Mouse (Mus musculus) forebrain, embryonic 10.5 days (tissue): ENCODE data around the gene Mab21l3. TPM values are rescaled to one million over a fixed set of nuclear protein-coding genes. Genes with fewer than 3 reads are reported as not detected.

ENCODE experiments used
- DNase-seq: peaks from one replicate; pipeline ENCODE4 v3.0.0-alpha.2; 2017; ENCODE audit warnings: low spot score; ENCODE audit errors: extremely low spot score
- H3K27ac ChIP-seq: fragments of 300-500 bp; sonication (generic); 2 replicates; pipeline ENCODE4 v1.5.1; 2016; ENCODE audit warnings: mild to moderate bottlenecking
- H3K27me3 ChIP-seq: fragments of 300-500 bp; sonication (generic); 2 replicates; pipeline ENCODE4 v1.6.1; 2016; ENCODE audit warnings: mild to moderate bottlenecking; ENCODE audit not compliant: poor library complexity, severe bottlenecking
- H3K36me3 ChIP-seq: fragments of 300-500 bp; sonication (generic); replicated peaks from 2 replicates; pipeline ENCODE4 v1.6.1; 2016; ENCODE audit warnings: mild to moderate bottlenecking, moderate library complexity
- H3K4me1 ChIP-seq: fragments of 300-500 bp; sonication (generic); 2 replicates; pipeline ENCODE4 v1.6.1; 2016
- H3K4me3 ChIP-seq: fragments of 300-500 bp; sonication (generic); 2 replicates; pipeline ENCODE4 v1.5.1; 2016; ENCODE audit warnings: mild to moderate bottlenecking, moderate library complexity
- H3K9me3 ChIP-seq: fragments of 300-500 bp; sonication (generic); 2 replicates; pipeline ENCODE4 v1.6.1; 2016; ENCODE audit warnings: mild to moderate bottlenecking, moderate library complexity
- WGBS: fragments of 180-500 bp; shearing (Covaris S2); methylation state at CpG from one replicate; pipeline ENCODE4 v1.1.7; 2016; 5-methylcytosine and 5-hydroxymethylcytosine counted together
- polyA plus RNA-seq: library from polyadenylated mRNA; unstranded; fragments of >200 nt; fragmentation: Nextera tagmentation; extraction: Ambion mirVana; gene quantifications from 2 replicates; pipeline ENCODE4 v1.2.1, GENCODE M21; 2016

Gene Mab21l3
- polyA plus RNA-seq, 1 experiment from 2014 or later = 1.1 TPM

DNA sequence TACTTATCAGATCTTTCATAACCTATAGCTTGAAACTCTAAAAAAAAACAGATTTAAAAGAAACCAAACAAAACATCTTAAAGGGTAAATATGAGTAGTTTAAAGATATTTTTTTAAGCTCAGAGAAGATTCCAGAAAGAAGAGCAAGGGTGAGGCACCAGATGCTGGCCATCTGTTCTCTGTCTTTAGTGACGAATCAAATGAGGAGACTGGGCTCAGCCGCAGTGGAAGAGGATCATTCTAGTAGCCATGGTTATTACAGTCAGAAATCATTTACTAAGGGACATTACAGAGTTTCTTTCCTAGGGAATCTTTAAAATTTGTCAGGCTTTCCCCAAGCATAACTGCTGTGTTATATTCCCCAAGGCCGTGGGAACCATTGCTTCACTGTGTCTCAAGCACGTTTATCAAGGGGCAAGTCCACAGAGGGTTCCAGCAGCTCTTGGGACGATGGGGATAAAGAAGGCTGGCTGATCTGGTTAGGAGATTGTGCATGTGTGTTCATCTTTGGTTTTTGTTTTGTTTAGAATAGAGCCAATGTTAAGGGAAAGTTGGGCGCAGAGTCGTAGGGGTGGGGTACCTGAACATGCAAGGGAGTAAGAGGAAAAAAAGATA is 24.4 kb upstream of the Mab21l3 start:
- Histone ChIP-seq H3K9me3 (no peaks in the 10 kb centered on the region), H3K27me3 (peaks cover 12% of the 10 kb centered on the region), H3K4me3 (no peak overlapping the region), H3K27ac (no peak overlapping the region), H3K36me3 (no peaks in the 10 kb centered on the region), H3K4me1 (peaks cover 30% of the 10 kb centered on the region)
- 89% methylated on average over 7 of the region's 7 CpGs for WGBS
- DNase-seq = no peak

DNA sequence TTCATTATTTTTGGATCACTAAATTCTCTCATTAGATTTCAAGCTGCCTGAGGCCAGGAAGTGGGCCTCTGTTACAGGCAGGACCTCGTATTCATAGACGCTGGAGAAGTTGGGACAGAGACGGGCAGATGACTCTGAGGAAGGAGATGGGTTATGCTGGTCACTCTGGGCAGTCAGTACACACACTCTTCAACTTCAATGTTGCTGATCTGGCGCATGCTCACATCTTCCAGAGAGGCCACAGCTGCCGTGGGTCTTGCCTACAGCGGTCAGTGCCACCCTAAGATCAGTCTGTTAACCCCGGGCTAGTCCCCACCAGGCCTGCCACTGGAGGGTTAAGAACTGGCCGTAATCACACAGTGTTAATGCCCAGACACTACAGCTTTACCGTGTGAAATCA is 23.2 kb upstream of the Mab21l3 start:
- H3K4me1 ChIP-seq = peaks cover 19% of the 10 kb centered on the region
- no peak overlapping the region for H3K4me3 ChIP-seq
- no peaks in the 10 kb centered on the region for H3K9me3 ChIP-seq
- H3K27ac ChIP-seq = no peak overlapping the region
- H3K27me3 ChIP-seq = peaks cover 8% of the 10 kb centered on the region
- H3K36me3 ChIP-seq = no peaks in the 10 kb centered on the region
- DNase-seq = no peak
- WGBS = 90% methylated on average over 9 of the region's 9 CpGs

DNA sequence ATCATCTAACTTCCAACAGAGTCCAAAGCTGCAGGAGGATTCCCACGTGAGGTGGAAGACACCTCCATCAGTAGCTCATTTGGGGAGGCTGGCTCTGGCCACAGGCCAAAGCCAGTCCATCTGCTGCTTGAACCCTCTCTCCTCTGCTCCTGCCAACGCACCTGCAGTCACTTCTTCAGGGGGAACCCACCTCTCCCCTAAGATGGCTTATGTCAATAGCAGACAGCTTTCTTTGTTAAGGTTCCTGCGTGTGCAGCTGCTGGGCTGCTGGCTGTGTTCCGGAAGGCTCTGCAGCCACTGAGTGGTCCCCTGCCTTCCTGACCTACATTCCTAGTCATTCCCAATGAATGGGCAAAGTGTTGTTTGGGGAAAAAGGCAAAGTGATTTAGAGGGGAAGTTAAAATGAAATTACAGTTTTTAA is 18.3 kb upstream of the Mab21l3 start:
- 83% methylated on average over 4 of the region's 4 CpGs for WGBS
- no peaks in the 10 kb centered on the region for H3K36me3 ChIP-seq
- no peaks in the 10 kb centered on the region for H3K9me3 ChIP-seq
- no peaks in the 10 kb centered on the region for H3K27me3 ChIP-seq
- H3K27ac ChIP-seq = no peak overlapping the region
- DNase-seq = no peak
- H3K4me3 ChIP-seq = no peak overlapping the region
- H3K4me1 ChIP-seq = no peaks in the 10 kb centered on the region

DNA sequence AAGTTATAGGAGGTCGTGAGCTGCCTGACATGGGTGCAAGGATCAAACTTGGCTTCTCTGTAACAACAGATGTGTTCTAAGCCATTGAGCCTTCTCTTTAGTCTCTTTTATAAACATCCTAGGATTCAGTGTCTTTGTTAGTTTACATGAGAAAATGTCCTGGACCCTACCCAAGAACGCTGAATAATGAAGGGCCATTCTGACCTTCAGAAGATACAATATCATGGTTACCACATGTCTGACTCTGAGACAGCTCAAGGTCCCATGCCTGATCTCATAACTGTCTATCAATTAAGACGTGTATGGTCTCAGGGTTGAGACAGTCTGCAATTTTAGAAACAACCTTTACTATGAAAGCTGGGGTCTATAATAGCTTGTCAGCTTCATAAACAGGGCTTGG is 13.1 kb upstream of the Mab21l3 start:
- WGBS = 82% methylated on average over 3 of the region's 3 CpGs
- Histone ChIP-seq H3K27me3 (no peaks in the 10 kb centered on the region), H3K4me1 (peaks cover 11% of the 10 kb centered on the region)

DNA sequence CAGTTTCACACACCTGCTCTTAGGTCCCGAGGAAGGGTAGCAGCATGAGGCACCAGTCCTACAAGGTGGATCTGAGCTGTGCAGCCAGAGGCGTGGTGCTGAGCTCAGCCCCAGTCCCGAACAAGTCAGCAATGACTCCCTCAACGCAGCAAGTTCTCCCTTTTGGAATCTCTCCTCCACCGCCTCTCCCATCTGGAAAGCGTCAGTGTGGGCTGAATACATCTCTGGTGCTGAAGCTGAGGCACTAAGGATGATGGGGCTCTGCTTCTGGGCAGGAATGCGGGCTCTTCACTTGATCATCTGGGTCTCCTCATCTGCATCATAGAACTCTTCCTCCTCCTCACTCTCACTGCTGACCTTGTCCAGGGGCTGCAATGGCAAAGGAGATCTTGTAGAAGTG is 11.4 kb upstream of the Mab21l3 start:
- DNase-seq = no peak
- H3K9me3 ChIP-seq = no peaks in the 10 kb centered on the region
- H3K36me3 ChIP-seq = no peaks in the 10 kb centered on the region; the same call in 1 of the 2 replicates
- H3K4me3 ChIP-seq = no peak overlapping the region
- H3K27ac ChIP-seq = no peak overlapping the region
- WGBS = 77% methylated on average over 7 of the region's 7 CpGs
- H3K27me3 ChIP-seq = no peaks in the 10 kb centered on the region
- peaks cover 11% of the 10 kb centered on the region for H3K4me1 ChIP-seq

More for the DNA sequence above, 13.1 kb upstream of the Mab21l3 start:
- no peak for DNase-seq
- H3K36me3 ChIP-seq = no peaks in the 10 kb centered on the region; the same call in 1 of the 2 replicates
- no peak overlapping the region for H3K27ac ChIP-seq
- H3K9me3 ChIP-seq = no peaks in the 10 kb centered on the region
- no peak overlapping the region for H3K4me3 ChIP-seq

DNA sequence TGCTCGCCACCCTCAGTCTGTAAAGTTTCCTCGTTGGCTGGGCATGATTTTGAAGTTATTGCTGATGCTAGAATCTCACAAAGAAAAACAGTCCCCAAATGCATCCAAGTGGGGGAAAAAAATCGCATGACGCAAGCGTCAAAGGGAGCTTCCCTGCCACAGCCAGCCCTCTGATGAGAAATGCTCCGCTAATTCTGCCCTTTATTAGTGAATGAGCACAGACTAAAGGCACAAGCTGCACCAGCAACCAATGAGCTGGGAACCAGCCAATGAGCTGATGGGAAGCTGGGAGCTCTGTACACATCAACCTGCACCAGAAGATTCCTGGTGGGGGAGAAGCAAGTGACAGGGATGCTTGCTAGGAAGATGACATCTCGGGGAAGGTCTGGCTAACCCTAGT is 11.0 kb upstream of the Mab21l3 start:
- Histone ChIP-seq H3K27ac (no peak overlapping the region), H3K36me3 (no peaks in the 10 kb centered on the region; the same call in 1 of the 2 replicates), H3K4me3 (no peak overlapping the region), H3K9me3 (no peaks in the 10 kb centered on the region), H3K27me3 (no peaks in the 10 kb centered on the region), H3K4me1 (peaks cover 11% of the 10 kb centered on the region)
- WGBS = 67% methylated on average over 7 of the region's 7 CpGs
- no peak for DNase-seq

DNA sequence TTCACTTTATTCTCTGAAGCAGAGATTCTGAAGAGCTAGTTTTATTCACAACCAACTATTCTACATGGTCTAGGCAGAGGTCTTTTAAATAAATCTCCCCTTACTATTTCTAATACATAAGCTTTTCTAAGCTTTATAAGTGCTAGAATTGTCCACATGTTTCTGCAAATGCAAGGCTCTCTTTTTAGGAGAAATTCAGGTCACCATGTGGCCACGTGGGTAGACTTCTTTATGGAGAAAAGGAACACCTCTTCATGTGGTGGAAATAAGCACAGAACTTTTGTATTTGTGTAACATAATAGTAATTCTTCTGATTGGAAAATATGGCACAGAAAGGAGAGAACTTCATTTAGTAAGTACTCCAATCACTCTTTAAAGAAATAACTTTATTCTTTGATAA is 5.3 kb upstream of the Mab21l3 start:
- DNase-seq = no peak
- no peaks in the 10 kb centered on the region; the same call in 1 of the 2 replicates for H3K36me3 ChIP-seq
- H3K27me3 ChIP-seq = no peaks in the 10 kb centered on the region
- WGBS = 74% methylated on average over 1 of the region's 1 CpGs
- no peak overlapping the region for H3K27ac ChIP-seq
- H3K4me3 ChIP-seq = no peak overlapping the region
- H3K9me3 ChIP-seq = no peaks in the 10 kb centered on the region
- H3K4me1 ChIP-seq = no peaks in the 10 kb centered on the region

DNA sequence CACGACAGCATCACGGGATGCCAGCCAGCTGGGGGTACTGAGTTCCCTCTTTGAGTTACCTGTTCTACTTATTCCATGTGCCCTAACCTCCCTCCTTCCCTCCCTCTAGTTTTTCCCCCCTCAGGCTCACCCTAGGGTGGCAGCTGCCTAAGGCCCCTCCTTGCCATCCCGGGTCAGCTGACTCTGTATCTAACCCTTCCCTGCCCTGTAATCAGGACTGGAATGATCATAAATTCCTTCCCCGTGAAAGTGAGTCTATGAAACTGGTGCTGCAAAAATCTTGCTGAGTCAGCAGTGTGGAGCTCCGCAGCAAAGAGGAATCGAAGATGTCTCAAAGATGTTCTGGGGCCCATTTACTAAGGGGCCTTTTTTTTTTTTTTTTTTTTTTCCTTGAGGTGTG is 2.6 kb upstream of the Mab21l3 start:
- H3K4me3 ChIP-seq = no peak overlapping the region
- 83% methylated on average over 6 of the region's 6 CpGs for WGBS
- H3K36me3 ChIP-seq = no peaks in the 10 kb centered on the region
- no peak for DNase-seq
- H3K4me1 ChIP-seq = no peaks in the 10 kb centered on the region
- H3K9me3 ChIP-seq = no peaks in the 10 kb centered on the region
- no peak overlapping the region for H3K27ac ChIP-seq
- H3K27me3 ChIP-seq = no peaks in the 10 kb centered on the region

DNA sequence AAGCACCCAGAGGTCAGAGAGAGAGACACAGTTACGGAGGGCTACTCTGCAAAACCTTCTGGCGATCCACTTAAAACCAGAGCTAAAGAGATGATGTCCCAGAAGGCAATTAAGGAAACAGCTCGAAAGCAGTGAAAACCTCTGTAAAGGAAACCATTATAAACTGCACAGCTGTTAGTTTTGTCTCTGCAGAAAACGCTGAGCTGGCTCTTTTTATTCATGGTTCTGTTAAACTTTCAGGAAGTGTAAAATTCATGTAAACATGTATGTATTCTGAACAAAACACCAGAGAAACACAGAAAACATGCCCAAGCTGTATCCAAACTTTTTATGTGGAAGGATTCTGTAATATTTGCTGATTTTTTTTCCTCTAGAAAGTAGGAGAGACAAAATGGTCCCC is 2.7 kb downstream of the Mab21l3 start:
- Histone ChIP-seq H3K4me3 (no peak overlapping the region), H3K36me3 (no peaks in the 10 kb centered on the region), H3K27me3 (no peaks in the 10 kb centered on the region), H3K9me3 (no peaks in the 10 kb centered on the region), H3K27ac (no peak overlapping the region), H3K4me1 (no peaks in the 10 kb centered on the region)
- WGBS = 81% methylated on average over 4 of the region's 4 CpGs
- DNase-seq = no peak

DNA sequence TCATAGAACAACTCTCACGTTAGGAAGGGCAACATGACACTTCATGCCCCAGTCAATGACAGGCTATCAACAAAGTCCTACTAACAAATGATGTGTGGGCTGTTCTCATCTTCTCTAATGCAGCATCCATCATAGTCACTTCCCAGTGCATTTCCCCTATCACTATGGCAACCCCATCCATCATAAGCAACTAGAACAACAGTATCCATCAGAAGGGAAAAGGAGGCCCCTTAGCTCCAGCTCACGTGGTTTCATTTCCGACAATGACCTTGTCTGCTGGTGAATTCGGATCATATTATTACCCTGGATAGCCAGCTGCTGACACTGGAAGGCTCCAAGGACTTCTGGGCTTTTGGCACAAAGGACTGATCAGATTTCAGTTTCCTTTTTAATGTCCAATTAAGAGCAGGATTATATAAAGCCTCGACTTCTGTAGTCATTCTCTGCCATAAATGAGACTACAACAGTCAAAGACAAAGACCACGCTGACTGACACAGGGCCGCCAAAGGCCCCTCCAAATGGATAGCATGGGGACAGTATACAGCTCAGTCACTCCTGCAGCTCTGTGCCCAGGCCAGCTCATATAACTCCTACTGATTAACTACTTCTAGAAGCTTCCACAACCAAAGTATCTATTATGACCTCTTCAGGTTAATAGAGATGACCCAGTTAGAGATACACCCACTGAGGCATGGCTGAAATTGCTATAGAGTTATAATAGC is 6.2 kb downstream of the Mab21l3 start:
- Histone ChIP-seq H3K27ac (no peak overlapping the region), H3K36me3 (no peaks in the 10 kb centered on the region), H3K9me3 (0 out of 2 replicates have a peak, but pooled peaks cover 3% of the 10 kb centered on the region), H3K27me3 (no peaks in the 10 kb centered on the region), H3K4me3 (no peak overlapping the region), H3K4me1 (no peaks in the 10 kb centered on the region)
- WGBS = 84% methylated on average over 7 of the region's 7 CpGs
- no peak for DNase-seq

DNA sequence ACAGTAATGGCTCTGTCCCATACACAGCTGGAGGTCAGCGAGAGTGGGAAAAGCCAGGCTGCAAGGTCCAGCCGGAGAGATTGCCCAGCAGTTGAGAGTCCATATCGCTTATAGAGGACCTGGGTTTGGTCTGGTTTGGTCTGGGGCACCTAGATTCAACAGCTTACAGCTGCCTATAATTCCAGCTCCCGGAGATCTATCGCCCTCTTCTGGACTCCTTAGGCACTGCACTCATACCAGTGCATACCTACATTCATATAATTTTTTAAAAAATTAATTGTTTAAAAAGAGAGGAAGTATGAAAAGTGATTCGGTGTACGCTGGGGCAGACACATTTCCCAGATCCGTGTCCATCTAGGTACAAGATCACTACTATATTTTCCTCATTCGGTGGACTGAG is 9.4 kb downstream of the Mab21l3 start:
- Histone ChIP-seq H3K27ac (no peak overlapping the region), H3K36me3 (no peaks in the 10 kb centered on the region), H3K4me3 (no peak overlapping the region), H3K4me1 (peaks cover 18% of the 10 kb centered on the region), H3K9me3 (0 out of 2 replicates have a peak, but pooled peaks cover 3% of the 10 kb centered on the region), H3K27me3 (no peaks in the 10 kb centered on the region)
- 86% methylated on average over 9 of the region's 9 CpGs for WGBS
- DNase-seq = no peak

DNA sequence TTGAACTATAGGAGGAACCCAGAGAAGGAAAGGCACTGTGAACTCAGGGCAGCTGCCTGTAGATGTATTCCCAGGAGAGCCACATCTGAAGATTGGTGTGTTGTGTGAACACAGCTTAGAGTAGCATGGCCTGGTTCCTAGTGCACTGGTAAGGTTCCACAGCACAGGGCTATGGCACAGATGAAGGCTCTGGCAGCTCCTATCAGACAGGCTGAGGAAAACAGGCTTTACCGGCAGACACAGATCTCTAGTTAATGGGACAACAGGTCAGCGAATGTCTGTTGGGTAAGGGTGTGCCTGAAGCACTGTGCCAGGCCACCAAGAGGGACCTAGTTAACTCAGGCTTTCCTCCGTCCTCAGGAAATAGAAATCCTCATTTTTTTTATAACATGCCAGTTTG is 11.8 kb downstream of the Mab21l3 start:
- no peaks in the 10 kb centered on the region for H3K36me3 ChIP-seq
- H3K27ac ChIP-seq = peak overlapping the region; percentile 81; the same call in 1 of the 2 replicates
- no peak overlapping the region for H3K4me3 ChIP-seq
- 85% methylated on average over 3 of the region's 3 CpGs for WGBS
- no peak for DNase-seq
- peaks cover 22% of the 10 kb centered on the region for H3K4me1 ChIP-seq
- H3K9me3 ChIP-seq = 0 out of 2 replicates have a peak, but pooled peaks cover 3% of the 10 kb centered on the region
- peaks cover 6% of the 10 kb centered on the region; the same call in 1 of the 2 replicates for H3K27me3 ChIP-seq

DNA sequence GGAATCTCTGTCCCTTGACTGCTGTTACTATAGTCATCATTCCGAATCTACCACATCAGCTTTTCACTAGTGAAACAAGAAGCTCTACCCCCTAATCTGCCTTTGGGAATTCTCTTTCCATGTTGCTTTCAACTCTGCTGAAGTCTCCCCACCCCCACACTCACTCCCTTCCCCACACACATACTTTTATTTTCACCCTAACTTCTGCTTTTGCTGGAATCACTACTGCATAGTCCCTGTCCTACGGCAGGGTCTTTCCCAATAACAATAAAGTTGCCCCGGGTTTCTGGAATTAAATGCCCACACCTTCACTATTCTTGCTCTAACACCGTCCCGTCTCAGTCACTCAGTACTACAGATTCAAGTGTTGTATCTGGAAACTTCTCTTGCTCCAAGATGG is 12.2 kb downstream of the Mab21l3 start:
- DNase-seq = no peak
- H3K27ac ChIP-seq = peak overlapping the region; percentile 81
- 0 out of 2 replicates have a peak, but pooled peaks cover 3% of the 10 kb centered on the region for H3K9me3 ChIP-seq
- peak overlapping the region; percentile 37 for H3K4me3 ChIP-seq
- WGBS = 72% methylated on average over 5 of the region's 5 CpGs
- no peaks in the 10 kb centered on the region for H3K36me3 ChIP-seq
- peaks cover 26% of the 10 kb centered on the region for H3K4me1 ChIP-seq
- peaks cover 6% of the 10 kb centered on the region; the same call in 1 of the 2 replicates for H3K27me3 ChIP-seq
